Mouse (Mus musculus): Measurements from ENCODE around the gene Snapc5.
"Not testable (repeated sequence)": the region's sequence is repeated elsewhere in the genome, so short reads cannot be mapped to it uniquely, and the experiment has no call there.

Gene Snapc5

GRCm38 (mm10) chr9:64198763-64199418, 19.8 kb downstream of the Snapc5 start:
- DNase-seq (ENCODE audit: low read depth, low spot score): not testable (repeated sequence)

DNA sequence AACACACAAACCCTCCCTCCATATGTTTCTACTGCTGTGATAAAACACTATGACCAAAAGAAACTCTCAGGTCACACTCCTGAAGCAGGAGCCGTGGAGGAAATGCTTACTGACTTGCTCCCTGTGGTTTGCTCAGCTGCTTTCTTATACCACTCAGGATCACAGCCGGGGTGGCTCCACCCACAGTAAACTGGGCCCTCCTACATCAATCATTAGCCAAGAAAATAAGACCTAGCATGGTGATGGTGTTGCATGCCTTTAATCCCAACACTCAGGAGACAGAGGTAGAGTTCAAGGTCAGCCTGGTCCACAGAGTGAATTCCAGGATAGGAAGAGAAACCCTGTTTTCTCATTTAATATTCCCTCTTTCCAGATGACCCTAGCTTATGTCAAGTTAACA, 20.8 kb downstream of the Snapc5 start:
- DNase-seq (ENCODE audit: low read depth, low spot score): no peak

DNA sequence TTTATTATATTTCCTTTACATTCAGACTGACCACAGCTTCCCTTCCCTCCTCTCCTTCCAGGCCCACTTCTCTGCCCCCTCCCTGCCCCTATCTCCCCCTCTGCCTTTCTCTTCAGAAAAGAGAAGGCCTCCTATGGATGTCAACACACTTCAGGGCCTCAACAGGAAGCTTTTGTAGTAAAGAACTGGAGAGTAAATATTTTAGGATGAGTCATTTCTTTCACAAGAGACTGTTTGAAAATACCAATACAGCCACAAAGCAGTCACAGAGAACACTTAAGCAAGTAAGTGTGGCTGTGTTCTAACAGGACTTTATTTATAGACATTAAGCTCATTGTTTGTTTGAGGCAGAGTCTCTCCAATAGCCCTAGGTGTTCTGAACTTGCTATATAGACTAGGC, 23.3 kb downstream of the Snapc5 start:
- DNase-seq (ENCODE audit: low read depth, low spot score): no peak

DNA sequence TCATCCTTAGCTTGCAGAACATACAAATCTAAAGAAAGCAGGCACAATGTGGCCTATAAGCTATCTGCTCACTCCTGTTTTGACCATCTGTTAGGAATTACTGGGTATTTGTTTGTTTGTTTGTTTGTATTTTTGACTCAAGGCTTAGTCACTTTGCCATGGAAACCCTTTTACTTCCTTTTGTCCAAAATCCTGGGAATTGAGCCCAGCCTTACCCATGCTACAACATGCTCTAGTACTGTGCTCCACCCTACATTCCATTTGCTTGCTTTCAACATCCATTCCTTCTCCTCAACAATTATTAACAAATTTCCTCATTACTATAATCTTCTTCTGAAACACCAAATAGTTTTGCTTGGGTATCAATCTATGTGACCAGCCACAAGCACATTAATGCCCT, 23.8 kb downstream of the Snapc5 start:
- no peak for DNase-seq (ENCODE audit: low read depth, low spot score)

GRCm38 (mm10) chr9:64207509-64208084, 28.5 kb downstream of the Snapc5 start:
- no peak for DNase-seq (ENCODE audit: low read depth, low spot score)

DNA sequence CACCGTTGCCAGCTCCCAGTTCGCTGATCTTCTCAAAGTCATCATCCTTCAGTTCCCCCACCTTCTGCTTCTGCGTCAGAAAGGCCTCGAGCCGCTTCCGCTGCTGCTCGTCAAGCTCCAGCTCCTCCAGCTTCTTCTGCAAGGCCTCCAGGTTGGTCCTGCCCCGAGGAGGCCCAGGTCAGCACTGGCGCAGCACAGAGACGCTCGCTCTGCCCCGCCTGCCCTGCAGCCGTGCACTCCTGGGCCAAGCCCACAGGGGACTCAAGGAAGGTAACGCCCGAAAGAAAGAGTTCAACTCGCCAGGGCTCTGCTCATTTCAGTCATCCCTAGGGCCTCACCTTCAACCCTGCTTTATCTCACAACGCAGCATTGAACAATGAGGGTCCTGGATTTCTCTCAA, 35.4 kb downstream of the Snapc5 start:
- DNase-seq (ENCODE audit: low read depth, low spot score): no peak

GRCm38 (mm10) chr9:64216090-64216489, 37.0 kb downstream of the Snapc5 start:
- no peak for DNase-seq (ENCODE audit: low read depth, low spot score)

DNA sequence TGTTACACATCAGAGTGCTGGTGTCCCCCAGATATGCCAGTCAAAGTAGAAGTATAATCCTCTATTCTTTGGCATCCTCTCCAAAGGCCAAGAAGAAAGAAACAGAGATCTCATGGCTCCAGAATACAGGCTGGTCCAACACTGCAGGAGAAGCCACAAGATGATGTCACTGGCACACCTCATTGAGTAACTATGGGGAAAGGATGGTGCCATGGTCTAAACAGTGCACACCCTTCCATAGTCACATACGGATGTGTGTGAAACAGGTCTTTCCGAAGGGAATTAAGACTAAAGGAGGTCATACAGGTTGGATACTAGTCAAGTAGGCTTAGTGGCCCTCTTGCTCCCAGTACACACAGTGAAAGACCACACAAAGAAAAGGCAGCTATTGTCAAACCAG, 37.6 kb downstream of the Snapc5 start:
- DNase-seq (ENCODE audit: low read depth, low spot score): no peak

GRCm38 (mm10) chr9:64217887-64218286, 38.8 kb downstream of the Snapc5 start:
- no peak for DNase-seq (ENCODE audit: low read depth, low spot score)

DNA sequence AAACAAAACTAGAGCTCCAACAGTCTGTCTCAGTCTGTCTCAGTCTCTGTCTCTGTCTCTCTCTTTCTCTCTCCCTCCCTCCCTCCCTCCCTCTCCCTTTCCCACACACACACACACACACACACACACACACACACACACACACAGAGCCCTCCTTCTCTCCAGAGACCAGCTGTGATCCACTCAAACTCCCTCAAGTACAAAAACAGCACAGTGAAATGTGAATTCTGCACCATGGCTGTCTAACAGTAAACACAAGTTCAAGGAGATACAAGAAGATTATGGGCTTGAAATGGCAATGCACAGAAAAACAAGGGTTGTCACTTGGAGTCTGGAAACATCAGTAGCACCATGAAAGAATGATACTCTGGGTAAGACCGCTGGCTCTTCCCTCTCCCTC, 40.2 kb downstream of the Snapc5 start:
- DNase-seq (ENCODE audit: low read depth, low spot score): no peak

DNA sequence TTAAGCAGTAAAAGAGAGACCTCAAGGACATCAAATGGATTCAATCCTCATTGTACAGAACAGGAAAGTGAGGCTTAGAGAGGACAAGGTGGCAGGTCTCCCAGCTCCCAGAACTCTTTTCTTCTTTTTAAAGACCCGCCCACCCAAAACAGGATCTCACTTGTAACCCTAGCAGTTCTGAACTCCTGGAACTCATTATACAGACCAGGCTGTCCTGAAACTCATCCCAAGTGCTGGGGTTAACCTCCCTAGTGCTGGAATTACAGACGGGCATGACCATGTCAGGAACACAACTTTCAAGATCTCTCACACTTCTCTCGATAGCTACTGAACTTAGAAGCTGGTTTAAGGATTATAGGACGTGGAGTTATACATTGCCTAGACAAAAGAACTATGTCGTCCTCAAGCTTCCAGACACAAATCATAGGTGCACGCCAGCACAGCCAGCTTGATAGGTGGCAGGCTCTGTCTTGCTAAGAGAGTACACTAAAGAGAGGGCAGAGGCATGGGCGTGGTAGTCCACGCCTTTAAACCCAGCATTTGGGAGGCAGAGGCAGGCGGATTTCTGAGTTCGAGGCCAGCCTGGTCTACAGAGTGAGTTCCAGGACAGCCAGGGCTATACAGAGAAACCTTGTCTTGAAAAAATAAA, 40.8 kb downstream of the Snapc5 start:
- no peak for DNase-seq (ENCODE audit: low read depth, low spot score)

- no peak for DNase-seq (ENCODE audit: low read depth, low spot score)
These were observed 41.5 kb downstream of the Snapc5 start for GRCm38 (mm10) chr9:64220603-64221002.

GRCm38 (mm10) chr9:64221480-64221879, 42.4 kb downstream of the Snapc5 start:
- DNase-seq (ENCODE audit: low read depth, low spot score): no peak

- DNase-seq (ENCODE audit: low read depth, low spot score): no peak
These were observed 43.0 kb downstream of the Snapc5 start for GRCm38 (mm10) chr9:64222098-64222497.

DNA sequence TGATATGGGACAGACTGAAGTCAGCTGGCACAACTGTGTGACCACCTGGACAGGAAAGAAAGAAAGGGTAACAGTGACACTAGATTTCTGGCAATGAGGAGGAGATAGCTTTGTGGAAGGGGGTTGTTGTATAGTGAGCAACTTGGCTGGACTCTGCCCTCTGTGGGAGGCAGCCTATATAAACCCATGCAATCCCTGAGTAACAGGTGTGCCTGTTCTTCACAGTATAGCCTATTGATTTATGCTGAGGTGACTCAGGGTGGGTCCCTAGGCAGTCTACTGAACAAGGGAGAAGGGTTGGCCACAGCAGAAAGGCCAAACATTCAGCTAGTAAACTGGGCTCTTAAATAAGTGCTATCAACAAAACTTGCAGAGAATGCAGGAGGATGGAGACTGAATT, 46.7 kb downstream of the Snapc5 start:
- no peak for DNase-seq (ENCODE audit: low read depth, low spot score)

DNA sequence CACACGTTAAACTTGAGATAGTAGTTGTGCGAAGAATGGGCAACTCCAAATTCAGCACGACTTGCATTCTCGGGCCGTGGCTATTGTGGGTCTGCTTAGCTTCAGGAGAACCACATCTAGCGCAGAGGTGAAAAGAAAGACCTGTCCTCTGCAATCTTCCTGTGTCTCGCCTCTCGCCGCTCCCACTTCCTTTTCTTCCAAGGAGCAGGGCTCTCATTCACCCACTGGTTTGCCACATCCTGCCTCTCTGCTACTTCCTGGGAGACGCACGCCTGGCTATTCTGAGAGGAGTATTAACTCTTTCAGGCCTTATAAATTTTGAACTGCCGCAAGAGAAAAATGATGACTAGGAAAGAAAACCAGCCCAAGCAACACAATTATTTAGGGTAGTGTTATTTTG, 48.7 kb downstream of the Snapc5 start:
- DNase-seq (ENCODE audit: low read depth, low spot score): no peak

DNA sequence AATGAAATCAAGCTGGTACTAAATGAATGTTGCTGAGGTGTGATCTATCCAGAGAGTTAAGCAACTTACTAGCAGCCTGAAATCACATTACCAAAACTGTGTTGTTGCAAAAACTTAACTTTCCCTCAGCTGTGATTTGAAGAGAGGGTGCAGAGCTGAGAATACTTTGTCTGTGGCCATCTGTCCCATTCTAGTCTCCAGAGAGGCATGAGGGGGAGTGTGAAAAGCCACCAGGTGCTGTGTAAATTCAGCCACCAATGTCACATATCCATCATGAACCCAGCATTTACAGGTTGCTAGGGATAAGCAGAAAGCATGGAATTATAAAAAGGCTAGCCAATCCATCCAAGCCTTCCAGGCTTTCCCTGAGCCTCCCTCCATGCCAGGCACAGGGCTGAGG, 49.9 kb downstream of the Snapc5 start:
- DNase-seq (ENCODE audit: low read depth, low spot score): no peak

GRCm38 (mm10) chr9:64231171-64231570, 52.1 kb downstream of the Snapc5 start:
- no peak for DNase-seq (ENCODE audit: low read depth, low spot score)

DNA sequence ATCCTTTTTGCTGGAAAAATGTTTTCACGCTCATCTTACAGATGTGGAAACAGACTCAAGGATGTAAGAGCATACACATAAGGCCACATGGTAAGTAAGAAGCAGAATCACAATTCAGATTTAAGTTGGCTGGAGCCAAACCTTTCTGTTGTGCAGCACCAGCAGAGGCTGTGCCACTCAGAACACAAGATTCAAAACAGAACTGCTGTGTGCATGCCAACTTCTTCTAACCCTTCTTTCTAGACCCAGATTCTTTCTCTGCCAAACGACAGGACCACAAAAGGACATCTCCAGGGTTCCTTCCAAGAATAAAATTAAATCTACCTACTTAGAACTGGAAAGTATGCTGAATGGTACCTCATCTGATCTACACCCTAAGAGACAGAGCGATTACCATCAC, 52.6 kb downstream of the Snapc5 start:
- no peak for DNase-seq (ENCODE audit: low read depth, low spot score)

DNA sequence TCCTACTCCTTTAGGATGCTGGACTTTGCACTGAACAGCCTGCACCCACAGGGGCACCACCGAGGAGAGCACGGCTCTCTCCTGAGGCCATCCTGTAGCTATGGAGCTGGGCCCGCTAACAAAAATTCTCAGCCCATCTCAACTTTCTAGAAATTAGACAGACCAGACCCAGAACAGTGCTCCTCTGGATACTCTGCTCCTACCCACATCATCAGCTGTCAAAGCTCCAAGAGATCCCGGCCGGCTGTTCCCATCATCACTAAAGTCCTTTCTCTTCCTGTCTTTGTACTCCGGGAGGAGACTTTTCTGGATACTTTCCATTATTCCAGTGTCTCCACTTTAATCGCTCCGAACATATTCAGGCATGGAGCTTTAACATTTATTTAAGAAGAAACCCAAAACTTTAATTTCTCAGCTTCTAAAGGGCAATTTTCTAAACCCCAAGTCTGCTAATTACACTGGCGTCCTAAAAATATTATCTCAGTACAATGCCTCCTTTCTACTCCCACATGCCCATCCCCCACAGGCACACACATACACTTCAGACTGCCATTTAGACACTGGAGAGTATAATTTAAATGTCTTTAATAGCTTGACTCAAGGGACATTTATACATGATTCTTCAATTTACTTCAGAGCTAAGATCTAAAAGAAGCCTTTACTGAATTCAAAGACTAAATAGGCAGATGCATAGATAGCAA, 53.3 kb downstream of the Snapc5 start:
- peak; percentile 37 for DNase-seq (ENCODE audit: low read depth, low spot score)

All from mesoderm, embryonic 11.5 days (tissue).